Mouse (Mus musculus): Measurements from ENCODE around the gene Itgb2.

Gene Itgb2

DNA sequence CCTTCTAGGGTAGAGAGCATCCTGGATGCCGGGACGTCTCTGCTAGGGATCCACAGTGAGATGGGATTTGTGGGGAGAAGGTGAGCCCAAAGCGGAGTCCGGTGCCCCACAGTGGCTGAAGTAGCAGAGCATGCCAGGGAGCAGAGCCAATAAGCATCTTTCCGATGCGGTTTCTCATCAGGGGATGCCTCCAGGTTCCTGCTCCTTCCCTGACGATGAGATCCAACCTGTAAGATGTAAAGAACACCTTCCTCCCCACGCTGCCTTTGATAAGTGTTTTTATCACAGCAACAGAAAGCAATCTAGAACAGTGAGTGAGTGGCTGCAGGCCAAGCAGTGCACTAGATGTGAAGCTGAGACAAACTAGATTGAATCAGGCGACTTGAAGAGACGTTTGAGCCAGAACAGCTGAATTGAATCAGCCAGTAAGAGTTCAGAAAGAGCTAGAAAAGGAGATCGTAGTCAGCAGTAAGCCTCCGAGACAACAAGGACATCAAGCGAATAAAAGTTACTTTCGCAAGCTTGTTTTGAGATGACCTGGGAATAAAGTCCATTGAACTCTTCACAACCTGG is 13.6 kb upstream of the Itgb2 start:
- DNase-seq (ENCODE audit: low spot score in 2 of 2): no peak

DNA sequence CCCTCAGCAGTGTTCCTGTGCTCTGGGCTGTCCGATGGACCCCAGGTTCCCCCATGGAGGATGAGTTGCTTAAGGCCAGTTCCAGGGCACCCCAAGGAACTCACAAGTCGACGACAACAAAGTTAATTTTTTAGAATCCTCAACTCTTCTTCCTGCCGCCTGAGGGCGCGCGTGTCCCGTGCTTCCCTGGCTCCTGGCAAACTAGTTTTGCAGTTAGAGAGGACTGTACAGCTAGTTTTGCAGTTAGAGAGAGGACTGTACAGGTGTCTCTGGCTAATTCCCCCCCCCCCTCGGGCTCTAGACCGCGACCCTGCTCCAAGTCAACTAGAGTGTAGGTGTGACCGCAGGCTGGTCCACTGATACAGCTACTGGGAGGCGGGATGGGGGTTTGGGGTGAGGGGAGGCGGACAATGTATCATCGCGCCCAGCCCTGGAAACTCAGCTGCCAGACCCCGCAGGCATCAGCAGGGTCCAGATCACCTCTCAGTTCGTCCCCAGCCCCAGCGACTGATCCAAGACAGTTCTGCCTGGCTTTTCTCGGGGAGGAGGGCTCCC is 12.9 kb upstream of the Itgb2 start:
- DNase-seq (ENCODE audit: low spot score in 2 of 2): no peak

DNA sequence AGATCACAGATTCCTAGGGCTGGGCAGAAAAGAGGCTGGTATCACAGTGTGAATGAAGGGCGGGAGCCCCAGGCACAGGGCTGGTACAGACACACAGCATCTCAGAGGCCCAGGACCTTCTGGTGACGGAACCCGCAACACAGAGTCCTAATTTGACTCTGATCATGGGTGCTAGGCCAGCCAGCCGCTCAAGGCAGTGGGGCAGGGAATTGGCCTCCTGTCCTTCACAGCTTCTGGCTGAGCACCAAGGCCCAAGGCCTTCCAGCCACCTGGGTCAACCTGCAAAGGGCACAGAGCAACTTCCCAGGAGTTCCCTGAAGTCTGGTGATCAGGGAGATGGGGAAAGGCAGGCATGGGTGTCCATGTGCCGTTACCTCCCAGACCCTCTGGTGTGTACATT is 12.3 kb upstream of the Itgb2 start:
- DNase-seq (ENCODE audit: low spot score in 2 of 2): no peak

DNA sequence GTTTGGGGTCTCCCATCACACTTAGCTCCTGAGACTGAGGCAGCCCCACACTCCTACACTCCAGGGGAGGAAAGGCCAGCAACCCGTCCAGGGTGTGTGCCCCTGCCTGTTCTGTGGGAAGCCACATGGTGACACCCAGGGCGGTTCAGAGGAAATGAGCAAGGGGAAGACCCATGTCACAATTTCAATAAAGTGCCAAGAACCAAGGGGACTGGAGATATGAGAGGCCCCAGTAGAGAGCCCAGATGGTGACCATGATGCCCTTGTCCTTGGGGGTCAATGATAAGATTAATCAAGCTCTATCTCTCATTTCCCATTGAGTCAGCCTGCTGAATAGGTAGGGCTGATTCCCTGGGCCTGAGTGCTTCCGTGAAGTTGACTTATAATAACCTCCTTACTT is 10.9 kb upstream of the Itgb2 start:
- DNase-seq (ENCODE audit: low spot score in 2 of 2): no peak

DNA sequence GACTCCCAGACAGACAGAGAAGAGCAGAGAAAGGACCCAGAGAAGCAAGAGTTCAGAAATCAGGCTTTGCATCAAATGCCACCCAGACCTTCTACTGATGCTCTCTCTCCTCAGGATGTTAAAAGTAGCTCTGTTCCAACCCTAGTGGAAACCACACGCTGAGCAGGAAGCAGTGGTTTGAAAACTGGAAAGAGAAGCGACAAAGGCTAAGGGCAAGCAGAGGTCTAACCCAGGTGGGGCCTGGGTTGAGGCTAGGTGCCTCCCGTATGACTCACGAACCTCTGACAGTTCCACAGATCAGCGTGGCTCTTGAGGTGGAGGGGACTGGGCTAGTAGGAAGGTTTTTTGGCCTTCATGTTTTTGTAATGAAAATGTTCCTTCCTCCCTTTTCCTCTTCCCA is 9.6 kb upstream of the Itgb2 start:
- no peak for DNase-seq (ENCODE audit: low spot score in 2 of 2)

DNA sequence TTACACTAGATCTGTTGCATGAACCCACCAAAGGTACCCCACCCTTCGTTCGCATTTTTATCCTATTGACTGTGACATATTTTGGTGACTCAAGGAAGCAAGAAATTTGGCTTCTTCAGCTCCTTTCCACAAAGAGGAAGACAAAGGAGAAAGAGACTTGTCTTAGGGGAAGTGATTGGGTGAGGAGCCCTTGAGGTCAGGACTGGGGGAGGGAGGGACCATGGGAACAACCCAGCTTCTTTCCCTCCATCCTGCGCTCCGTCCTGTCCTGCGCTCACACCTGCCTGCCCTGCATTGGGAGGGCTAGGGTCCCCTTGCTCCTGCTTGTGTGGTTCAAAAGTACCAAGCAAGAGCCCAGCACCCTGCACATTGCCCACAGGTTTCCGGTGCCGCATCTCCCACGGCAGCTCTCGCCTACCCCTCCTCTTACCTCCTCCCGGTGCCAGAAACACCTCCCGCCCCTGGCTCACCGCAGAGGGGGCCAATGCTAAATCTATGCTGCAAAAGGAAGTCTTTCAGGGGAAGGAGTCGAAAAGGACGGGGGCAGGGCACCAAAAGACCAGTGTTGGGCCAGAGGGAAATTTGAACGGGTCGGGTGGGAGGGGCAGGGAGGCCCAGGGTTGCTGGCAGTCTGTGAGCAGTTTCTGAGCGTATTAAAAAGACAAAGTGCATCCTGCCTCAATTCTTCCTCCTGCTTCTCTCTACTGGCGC is 7.9 kb upstream of the Itgb2 start:
- no peak for DNase-seq (ENCODE audit: low spot score in 2 of 2)

DNA sequence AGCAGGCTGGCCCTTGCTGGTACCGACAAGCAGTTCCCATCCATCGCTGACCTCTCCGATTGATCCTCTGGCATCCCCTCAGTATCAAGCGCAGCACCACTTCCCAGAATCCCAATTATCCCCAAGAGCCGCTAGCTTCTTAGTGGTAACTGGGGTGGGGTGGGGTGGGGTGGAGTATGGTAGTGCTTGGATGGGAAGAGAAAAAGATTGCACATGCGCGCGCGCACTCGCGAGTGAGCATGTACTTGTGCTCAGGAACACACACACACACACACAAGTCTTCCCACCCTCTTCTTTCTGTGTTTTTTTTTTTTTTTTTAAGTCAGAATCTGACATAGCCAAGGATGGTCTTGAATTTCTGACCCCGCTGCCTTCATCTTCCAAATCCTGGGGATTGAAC is 7.3 kb upstream of the Itgb2 start:
- DNase-seq (ENCODE audit: low spot score in 2 of 2): no peak

DNA sequence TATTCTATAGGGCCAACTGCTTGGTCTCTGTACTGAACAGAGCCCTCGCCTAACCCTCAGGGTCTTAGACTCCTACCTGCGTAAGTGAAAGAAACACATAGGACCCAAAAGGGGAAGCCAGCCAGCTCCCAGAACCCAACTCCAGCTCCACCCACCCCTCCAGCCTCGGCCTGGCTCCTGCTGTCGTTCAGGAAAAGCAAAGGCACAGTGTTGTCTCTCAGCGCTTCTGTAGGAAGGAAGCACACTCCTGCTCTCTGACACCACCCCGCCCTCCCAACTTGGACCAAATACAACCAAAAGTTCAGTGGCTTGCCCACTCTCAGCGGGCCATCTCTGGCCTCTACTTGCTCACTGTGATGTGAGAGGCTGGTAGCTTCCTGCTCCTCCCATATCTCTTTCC is 6.7 kb upstream of the Itgb2 start:
- DNase-seq (ENCODE audit: low spot score in 2 of 2): no peak

DNA sequence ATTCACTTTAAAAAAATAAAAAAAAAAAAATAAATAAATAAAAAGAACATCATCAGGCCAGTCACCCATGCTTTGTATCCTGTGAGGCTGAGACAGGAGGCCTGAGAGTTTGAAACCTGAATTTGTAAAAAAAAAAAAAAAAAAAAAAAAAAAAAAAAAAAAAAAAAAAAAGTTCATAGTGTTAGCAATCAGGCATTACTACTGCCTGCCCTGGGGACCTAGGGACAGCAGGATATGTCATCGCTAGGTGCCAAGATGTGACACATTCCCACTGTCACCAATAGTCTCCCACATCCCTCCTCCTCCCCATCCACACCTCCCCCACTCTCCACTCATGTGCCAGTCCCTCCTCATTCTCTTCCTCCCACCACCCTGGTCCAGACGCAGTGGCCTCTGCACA is 3.6 kb upstream of the Itgb2 start:
- no peak for DNase-seq (ENCODE audit: low spot score in 2 of 2)

DNA sequence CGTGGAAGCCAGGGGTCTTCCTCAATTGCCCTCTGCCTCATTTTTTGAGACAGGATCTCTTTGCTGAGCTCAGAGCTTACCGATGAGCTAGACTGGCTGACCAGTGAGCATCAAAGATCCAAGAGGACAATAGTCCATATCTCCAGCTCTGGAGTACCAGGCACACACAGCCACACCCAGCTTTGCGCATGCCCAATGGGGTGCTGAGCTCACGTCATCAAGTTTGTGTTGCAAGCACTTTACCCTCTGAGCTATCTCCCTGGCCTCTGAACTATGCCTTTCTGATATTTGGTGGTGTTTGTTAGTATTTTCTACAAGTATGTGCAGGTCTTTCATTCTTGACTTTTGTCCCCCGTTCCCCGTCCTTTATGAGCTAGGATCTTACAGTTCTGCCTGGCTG is 1.4 kb upstream of the Itgb2 start:
- DNase-seq (ENCODE audit: low spot score in 2 of 2): no peak

DNA sequence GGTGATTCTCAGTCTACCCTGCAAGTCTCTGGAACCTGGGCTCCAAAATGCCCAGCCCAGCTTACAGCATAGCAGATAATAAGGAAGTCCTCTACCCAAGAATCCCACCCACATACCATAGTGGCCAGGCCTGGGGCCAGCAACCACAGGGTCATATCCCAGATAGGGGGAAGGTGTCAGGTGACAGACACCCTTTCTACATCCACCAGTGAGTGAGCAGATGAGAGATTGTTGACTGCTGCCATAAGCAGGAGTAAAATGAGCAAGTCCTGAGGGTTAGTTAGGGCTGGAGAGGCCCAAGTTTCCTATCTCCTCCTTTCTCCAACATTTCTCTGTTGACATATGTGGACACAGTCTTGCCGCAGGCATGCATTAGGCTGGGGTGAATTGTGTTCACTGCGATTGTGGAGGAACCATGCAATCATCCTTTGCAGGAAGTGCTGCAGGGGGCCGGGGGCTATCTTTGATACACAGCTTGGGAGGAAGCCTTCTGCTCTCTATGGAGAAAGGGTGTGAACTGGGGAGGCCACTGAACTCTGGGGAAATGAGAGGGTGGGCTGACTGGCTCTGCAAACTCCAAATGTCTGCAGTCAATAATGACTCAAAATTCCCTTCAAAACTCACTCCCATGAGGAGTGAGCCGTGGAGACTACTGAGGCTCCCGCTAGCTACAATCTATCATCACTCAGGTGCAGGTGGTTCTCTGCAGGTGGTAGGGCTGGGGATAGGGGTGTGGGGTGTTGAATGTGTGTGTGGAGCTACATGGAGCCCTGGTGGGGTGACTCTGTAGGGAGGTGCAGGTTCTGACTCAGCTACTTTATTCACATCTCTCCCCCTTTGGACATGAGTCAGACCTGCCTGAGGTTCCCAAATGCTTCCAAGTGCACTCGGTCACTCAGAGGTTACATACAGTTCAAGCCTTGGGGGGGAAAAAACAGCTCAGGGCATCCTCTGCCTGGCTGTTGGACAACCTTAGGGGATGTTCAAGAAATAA is 1.3 kb downstream of the Itgb2 start:
- DNase-seq (ENCODE audit: low spot score in 2 of 2): no peak

DNA sequence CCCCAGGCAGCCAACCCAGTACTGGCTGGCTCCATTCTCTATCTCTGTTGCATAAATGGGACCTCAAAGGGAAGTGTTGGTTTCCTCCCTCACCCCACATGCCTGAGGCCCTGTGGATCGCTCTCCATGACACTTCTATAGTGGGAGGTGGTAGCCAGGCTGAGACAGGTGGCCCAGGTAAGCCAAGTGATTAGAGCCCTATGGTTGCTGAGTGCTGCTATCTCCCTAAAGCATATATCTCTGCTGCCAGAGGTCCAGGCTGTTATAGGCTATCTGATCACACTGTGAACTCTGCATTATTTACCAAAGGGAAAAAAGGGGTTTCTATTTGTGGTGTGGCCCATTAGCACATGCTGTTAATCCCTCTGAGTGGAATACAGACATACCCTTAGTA is 2.0 kb downstream of the Itgb2 start:
- DNase-seq (ENCODE audit: low spot score in 2 of 2): no peak

DNA sequence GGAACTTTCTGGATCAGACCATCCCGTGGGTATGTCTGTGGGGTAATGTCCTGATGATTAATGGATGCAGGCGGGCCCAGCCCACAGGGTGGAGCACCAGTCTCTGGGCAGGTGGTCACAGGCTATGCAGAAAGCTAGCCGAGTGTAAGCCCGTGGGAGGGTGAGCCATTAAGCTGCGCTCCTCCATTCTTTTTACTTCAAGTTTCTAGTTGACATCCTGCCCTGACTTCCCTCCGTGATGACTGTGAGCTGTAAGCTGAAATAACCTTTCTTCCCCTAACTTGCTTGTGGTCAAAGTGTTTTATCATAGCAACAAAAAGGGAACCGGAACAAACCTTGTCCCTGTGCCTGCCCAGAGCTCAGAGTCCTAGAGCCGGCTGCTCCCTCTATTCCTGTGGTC is 6.7 kb downstream of the Itgb2 start:
- DNase-seq (ENCODE audit: low spot score in 2 of 2): no peak

DNA sequence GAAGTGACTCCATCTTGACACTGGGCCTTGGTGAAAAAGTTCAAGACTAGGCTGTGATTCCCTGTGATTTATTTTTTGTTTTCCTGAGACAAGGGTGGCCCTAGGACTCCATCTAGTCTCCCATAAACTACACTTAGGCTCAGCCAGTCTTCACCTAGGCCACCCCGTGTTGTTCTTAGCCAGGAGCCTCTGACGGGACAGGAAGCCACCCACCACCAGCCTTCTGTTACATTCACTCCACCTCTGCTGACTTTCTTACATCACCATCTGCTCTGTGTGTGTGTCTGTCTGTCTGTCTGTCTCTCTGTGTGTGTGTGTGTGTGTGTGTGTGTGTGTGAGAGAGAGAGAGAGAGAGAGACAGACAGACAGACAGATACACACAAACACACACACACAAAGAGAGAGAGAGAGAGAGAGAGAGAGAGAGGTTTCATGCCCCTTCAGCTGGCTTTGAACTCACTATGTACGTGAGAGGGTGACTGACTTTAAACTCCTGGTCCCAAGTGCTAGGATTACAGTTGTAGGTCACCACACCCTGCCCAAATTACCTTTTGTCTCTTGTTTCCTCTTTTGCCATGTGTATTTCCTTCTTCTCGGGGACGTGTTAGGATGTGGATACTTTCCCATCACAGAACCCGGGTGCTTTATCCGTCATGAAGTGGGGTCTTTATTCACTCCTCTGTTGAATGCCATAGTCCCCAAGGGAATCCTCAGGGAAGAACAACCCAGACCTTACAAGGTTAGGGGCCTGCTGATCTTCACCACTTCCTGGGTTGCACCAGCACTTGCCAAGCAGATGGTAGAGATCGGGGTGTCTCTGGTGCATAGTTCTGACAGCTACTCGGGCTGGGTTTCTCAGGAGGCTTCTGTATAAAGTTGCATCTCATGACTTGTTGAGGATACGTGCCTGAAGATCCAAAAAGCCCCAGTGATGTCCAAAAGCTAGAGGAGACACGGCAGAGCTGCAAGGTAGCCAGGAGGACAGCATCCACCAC is 7.5 kb downstream of the Itgb2 start:
- DNase-seq (ENCODE audit: low spot score in 2 of 2): no peak

DNA sequence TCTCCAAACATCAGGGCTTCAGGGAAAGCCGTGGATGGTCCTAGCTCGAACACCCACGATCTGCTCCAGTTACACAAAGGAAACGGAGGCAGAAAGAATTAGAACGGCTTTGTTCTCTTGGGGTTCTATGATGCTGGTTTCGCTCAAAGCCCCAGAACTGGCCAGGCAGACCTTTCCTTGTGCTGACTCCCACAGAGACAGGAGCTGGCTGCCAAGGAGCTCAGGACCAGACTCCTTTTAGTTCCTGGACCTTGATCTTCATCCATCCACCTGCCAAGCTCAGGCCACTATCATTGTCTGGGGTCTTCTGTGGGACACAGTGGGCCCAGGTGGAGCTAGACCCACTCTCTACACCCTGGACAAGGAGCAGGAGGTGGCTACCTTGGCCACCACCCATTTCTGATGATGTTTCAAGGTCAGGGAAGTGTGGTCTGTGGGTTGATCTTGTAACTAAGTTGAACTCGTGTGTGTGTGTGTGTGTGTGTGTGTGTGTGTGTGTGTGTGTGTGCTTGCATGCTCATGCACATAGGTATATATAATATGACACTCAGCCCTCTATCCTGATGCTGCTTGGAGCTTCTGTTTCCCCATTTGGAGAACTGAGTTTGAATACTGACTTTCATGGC is 9.4 kb downstream of the Itgb2 start:
- no peak for DNase-seq (ENCODE audit: low spot score in 2 of 2)

DNA sequence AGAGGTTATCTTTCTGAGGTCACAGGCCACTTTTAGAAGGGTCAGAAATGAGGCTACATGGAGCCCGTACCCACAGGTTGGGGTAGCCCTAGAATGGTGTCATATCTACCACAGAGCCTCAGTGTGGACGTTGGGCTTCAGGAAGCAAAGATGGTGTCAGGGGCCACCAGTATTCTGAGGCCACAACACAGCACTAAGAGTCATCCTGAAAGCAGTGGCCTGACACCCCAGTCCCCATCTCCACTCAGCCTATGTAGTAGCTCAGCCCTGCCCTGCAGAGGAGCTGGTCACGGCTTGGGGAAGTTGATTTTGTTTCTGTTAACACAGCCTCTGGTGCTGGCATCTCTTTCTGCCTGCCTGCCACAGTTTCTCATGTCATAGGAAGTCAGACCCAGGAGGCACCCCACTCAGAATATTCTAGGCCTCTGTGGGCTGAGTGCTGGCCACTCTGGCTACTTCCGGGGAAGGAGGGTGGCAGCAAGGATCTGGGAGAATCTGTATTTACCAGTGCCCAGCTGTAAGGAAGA is 10.6 kb downstream of the Itgb2 start:
- DNase-seq (ENCODE audit: low spot score in 2 of 2): no peak

DNA sequence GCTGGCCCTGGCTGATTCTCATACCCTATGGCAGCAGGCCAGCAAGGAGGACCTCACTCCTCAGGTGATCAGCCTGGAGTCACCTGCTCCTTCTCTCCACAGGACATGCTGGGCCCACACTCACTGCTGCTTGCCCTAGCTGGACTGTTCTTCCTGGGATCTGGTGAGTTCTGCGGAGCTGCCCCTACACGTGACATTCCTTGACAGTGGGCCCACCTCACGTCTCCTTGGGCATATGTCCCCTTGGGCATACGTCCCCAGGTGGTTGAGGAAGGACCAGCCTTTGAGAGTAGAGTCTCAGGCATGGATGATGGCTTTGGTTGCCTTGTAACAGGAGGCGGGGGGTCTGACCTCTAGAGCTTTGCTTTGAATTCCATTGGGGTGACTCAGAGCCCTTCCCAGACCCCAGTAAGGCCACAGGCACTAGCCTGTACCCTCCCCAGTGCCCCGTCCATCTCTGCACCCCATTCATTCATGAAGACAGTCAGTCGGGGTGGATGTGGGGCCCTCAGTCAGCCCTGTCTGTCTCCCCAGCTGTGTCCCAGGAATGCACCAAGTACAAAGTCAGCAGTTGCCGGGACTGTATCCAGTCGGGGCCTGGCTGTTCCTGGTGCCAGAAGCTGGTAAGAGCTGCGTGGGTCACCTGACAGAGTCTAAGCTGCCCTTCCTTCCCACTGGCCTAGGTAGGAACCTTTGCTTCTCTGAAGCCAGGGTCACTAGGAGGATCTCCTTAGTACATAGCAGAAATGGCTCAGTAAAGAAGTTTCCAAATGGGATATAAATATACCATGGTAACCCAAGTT is 12.0 kb downstream of the Itgb2 start:
- DNase-seq (ENCODE audit: low spot score in 2 of 2): no peak

DNA sequence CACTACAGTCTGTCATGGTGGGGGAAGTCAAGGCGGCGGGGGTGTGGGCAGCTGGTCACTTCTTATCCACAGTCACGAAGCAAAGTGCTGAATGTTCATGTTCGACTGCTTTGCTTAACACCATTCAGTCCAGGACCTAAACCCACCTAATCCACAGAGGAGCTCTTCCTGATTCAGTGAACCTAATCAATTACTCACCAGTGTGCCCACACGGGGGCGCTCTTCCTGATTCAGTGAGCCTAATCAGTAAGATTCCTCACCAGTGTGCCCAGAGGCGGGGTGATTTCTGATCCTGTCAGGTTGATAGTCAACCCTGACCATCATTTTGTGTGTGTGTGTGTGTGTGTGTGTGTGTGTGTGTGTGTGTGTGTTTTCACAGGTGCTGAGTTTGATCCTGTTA is 13.2 kb downstream of the Itgb2 start:
- no peak for DNase-seq (ENCODE audit: low spot score in 2 of 2)

DNA sequence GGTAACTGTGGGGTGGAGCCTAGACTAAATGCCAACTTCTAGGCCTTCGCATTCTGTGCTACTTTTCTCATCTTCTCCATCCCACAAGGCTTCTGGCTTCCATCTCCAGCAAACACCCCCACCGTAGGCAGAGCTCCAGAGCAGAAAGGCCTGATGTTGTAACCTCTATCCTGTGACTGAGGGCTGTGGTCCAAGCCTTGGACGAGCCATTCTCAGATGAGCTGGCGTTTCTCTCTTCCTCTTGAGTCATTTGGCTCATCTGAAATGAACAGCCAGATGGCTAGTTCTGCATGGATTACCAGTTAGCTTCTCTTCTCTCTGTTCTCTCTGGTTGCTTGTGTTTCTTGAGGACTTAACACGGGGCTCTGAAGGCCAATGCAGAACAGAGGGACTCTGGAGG is 14.9 kb downstream of the Itgb2 start:
- DNase-seq (ENCODE audit: low spot score in 2 of 2): peak; percentile 28 to 84

DNA sequence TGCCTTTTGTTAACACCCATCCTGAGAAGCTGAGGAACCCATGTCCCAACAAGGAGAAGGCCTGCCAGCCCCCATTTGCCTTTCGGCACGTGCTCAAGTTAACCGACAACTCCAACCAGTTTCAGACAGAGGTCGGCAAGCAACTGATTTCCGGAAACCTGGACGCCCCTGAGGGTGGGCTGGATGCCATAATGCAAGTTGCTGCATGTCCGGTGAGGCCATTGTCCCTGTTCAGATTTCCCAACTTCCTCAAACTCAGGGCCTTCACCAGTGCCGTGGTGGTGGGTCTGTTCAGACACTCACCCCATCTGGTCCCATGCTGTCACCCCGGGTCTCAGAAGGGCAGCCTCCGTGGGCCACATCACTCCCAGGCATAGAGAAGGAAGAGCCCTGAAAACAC is 18.5 kb downstream of the Itgb2 start:
- no peak for DNase-seq (ENCODE audit: low spot score in 2 of 2)
